Mouse (Mus musculus) cortical plate, adult 2 months (tissue): Measurements from ENCODE around the gene Dok5. TPM values are rescaled to one million over a fixed set of nuclear protein-coding genes. Genes with fewer than 3 reads are reported as not detected.
A peak's percentile ranks its signal among the peaks of the same experiment; 100 is the strongest.

ENCODE experiments used
- H3K27ac ChIP-seq: fragments of 200-500 bp; 2 replicates; pipeline ENCODE4 v1.5.1; 2012; ENCODE audit warnings: low read length, control low read depth, inconsistent platforms; ENCODE audit not compliant: insufficient read depth
- H3K4me1 ChIP-seq: fragments of 200-500 bp; 2 replicates; pipeline ENCODE4 v1.6.1; 2011; ENCODE audit warnings: low read length; ENCODE audit not compliant: control insufficient read depth, insufficient read depth
- H3K4me3 ChIP-seq: fragments of 200-500 bp; 2 replicates; pipeline ENCODE4 v1.5.1; 2011; ENCODE audit warnings: mild to moderate bottlenecking, low read length, control low read depth; ENCODE audit not compliant: insufficient read depth
- CTCF ChIP-seq: fragments of 200-500 bp; IDR thresholded peaks from 2 replicates; pipeline ENCODE4 v1.5.1; 2011; ENCODE audit warnings: mild to moderate bottlenecking, control low read depth, low read length; ENCODE audit not compliant: insufficient read depth; ENCODE audit errors: extremely low read depth
- POLR2A ChIP-seq: fragments of 200-500 bp; IDR thresholded peaks from 2 replicates; pipeline ENCODE4 v1.6.1; 2011; ENCODE audit warnings: mild to moderate bottlenecking, low read length, control low read depth; ENCODE audit not compliant: insufficient read depth; ENCODE audit errors: extremely low read depth
- polyA plus RNA-seq: library from polyadenylated mRNA; depleted of rRNA; stranded (reverse); fragments of >200 nt; gene quantifications from 2 replicates; pipeline ENCODE4 v1.2.3, GENCODE M21; 2012; rRNA removed

Gene Dok5
- 32.0 and 32.9 TPM in 2 replicates for polyA plus RNA-seq

DNA sequence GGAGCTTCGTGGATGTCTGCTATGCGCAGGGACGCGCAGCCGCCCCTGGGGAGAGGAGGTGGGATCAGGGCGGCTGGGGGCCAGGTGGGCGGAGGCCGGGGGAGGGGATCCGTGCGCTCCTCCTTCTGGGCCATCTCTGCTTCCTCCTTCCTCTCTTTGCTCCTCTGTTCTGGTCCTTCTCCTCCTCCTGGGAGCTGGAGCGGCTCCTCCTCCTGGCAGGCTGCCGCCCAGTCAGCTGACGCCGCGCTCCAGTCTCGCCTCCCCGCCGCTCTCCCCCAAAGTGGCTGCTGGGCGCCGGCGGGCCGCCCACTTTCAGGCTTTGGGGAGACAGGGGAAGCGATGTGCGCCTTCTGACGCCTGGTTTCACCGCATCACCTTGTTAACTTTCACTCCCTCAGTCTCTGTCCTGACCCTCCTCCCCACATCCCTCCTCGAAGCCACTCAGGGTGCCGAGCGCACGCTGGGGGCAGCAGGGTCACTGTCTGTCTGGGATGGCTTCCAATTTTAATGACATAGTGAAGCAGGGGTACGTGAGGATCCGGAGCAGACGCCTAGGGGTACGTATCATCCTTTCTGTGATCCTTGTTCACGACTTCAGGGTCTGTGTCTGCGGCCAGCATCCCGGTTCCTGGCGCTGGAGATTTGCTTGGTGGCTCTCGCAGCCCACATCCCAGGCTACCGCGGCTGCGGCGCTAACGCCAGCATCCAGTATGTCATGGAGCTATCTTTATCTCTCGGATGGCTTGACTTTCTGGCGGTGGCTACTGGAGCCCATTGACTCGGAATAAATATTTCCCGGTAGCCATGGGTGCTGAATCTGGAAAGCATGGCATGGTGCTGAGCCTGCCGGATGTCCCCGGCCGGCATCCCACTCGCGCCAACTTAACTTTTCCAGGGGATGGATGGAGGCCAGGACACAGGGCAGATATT is at the start of gene Dok5:
TSS of gene Dok5 (plus strand) at position 176 of the 930 bp plus-strand sequence.
- peaks cover 9% of the 10 kb centered on the region for H3K4me1 ChIP-seq
- peak within 1 kb of the TSS; percentile 93 for H3K4me3 ChIP-seq
- TF ChIP-seq CTCF (no peak), POLR2A (peak; percentile 82)
- peak within 1 kb of the TSS; percentile 88 for H3K27ac ChIP-seq

DNA sequence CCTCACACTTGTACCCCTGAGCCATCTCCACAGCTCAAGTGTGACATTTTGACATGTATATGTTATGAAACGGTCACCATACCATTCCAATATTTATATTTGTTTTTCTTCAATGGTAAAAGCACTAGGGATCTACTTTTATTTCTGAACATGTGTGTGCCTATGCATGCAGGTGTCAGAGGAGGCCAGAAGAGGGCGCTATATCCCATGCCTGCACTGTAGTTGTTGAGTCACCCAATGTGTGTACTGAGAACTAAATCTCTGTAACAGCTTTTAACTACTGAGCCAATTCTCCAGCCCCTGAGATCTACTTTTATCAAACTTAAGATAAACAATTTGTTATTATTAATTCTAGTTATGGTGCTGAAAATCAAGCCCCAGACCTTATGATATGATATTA is 48.2 kb upstream of the Dok5 start:
- H3K4me3 ChIP-seq: no peak overlapping the region

DNA sequence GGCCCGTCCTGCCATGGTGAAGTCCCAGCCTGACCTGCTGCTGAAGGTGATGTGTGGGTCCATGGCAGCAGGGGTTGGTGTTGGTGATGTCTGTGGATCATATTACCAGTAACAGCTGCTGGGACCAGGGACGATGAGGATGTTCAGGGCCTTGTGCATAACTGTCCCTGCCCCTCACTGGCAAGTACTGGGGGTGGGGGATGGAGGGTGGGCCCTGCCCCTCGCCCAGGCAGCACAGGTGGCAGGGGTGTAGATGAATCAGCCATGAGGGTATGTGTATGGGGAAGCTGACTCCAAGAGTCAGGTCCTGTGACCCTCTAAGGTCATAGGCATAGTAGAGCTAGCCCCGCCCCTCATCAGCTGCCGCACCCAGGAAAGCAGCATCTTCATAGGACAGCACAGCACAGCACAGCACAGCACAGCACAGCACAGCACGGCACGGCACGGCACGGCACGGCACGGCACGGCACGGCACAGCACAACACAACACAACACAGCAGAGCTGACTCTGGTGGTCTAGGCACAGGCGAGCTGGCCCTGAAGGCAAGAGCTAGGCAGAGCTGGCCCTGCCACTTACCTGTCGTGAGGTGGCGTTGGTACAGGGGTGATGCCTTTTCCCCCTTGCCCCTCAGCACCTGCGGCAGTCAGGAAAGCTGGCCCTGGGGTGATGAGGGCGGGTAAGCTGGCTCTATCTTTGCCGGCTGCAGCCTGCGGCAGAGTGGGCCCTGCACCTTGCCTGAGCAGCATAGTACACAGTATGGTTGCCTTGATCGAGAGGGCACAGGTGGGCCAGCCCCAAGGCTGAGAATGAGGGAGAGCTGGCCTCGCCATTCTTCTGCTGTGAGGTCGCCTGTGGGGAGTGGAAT is 36.3 kb upstream of the Dok5 start:
- no peak overlapping the region for H3K27ac ChIP-seq
- TF ChIP-seq CTCF (no peak), POLR2A (no peak)

More for the DNA sequence above, 48.2 kb upstream of the Dok5 start:
- TF ChIP-seq POLR2A: no peak
- TF ChIP-seq CTCF: peak; percentile 37; the same call in 1 of the 2 replicates
- H3K27ac ChIP-seq: no peak overlapping the region
- no peaks in the 10 kb centered on the region for H3K4me1 ChIP-seq

DNA sequence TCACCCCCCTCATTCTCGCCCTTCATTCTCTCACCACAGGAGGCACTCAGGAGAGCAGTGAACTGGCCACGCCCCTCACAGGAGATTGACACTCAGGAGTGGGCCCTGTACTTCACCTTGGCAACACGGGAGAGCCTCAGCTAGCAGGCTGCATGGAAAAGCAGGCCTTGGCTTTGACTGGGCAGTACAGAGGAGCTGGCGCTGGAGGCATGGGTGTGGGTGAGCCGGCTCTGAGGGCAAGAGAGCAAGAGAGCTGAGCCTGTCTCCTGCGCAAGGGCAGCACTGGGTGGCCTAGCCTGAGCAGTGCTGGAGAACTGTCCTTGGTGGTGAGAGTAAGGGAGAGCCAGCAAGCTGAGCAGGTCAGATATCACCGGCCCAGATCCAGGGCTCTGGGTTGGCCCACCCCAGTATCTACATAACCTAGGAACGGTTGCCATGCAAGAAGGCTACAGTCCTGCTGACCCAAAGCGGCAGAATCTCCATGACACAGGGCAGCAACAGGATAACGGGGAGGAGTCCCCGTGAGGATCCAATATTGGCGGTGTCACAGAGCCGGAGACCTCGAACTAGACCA is 35.6 kb upstream of the Dok5 start:
- H3K4me1 ChIP-seq: no peaks in the 10 kb centered on the region; the same call in 1 of the 2 replicates
- no peak overlapping the region for H3K27ac ChIP-seq
- H3K4me3 ChIP-seq: no peak overlapping the region
- TF ChIP-seq POLR2A (no peak), CTCF (no peak)

More for the DNA sequence above, 36.3 kb upstream of the Dok5 start:
- no peaks in the 10 kb centered on the region; the same call in 1 of the 2 replicates for H3K4me1 ChIP-seq
- H3K4me3 ChIP-seq: no peak overlapping the region

DNA sequence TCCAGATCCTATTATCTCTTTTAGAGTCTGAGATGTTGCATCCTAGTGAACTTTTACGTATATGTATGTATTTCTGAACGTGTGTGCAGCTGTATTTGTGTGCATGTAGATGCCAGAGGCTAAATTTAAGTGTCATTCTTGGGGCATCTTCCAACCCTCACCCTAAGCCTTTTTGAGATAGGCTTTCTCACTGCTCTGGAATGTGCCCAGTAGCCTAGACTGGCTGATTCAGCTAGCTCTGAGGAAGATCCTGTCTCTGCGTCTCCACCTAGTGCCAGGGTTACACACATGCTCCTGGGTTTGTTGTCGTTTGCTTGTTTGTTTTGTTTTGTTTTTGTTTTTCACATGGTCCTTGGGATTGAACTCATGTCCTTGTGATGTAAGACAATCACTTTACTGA is 31.1 kb upstream of the Dok5 start:
- no peak overlapping the region for H3K27ac ChIP-seq
- H3K4me1 ChIP-seq: no peaks in the 10 kb centered on the region
- H3K4me3 ChIP-seq: no peak overlapping the region
- TF ChIP-seq CTCF (no peak), POLR2A (no peak)

DNA sequence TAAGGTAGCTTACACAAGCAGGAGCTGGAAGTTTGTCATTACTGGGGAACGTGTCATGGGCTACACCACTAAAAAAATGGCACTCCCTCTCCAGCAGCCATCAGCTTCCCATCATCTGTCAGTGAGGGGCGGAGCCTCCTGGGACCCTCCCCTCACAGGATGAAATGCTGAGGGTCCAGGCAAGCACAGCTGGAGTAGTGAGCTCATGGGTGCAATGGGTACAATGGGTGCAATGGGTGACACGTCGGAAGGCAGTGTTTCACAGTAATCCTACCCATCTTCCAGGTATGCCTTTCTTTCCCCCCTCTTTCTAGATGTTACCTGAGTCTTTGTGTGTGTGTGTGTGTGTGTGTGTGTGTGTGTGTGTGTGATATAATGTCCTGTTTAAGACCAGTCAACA is 25.1 kb upstream of the Dok5 start:
- no peak for TF ChIP-seq POLR2A
- TF ChIP-seq CTCF: no peak
- Histone ChIP-seq H3K27ac (no peak overlapping the region), H3K4me1 (0 out of 2 replicates have a peak, but pooled peaks cover 2% of the 10 kb centered on the region), H3K4me3 (no peak overlapping the region)

DNA sequence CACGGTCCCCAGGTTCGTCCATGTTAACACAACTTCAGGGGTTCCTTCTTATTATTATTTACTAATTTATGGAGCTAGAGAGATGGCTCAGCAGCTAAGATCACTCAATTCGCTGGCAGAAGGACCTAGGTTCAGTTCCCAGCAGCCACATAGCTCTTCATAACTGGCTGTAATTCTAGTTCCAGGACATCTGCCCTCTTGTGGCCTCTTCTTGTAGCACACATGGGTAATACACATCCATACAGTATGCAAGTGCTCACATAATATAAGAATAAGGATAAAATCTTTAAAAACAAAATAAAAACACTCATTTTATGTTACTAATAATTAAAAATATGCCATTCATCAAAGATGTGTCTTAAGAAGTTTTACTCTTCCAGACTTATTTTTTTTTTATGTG is 23.9 kb upstream of the Dok5 start:
- 0 out of 2 replicates have a peak, but pooled peaks cover 2% of the 10 kb centered on the region for H3K4me1 ChIP-seq
- H3K4me3 ChIP-seq: no peak overlapping the region
- H3K27ac ChIP-seq: no peak overlapping the region
- TF ChIP-seq POLR2A: no peak
- TF ChIP-seq CTCF: no peak

DNA sequence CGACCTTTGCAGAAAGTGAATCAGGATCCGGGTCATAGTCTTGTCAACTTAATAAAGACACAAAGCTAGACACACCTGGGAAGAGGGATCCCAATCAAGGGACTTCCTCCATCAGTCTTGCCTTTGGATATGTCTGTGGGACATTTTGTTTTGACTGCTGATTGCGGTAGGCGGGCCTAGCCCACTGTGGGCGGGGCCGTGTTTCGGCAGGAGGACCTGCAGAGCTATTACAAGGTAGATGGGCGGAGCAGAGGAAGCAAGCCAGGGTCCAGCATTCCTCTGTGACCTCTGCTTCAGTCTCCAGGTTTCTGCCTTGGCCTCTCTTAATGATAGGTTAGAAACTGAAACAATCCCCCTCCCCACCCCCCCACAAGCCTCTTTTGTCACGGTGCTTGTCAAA is 22.7 kb upstream of the Dok5 start:
- H3K4me1 ChIP-seq: 0 out of 2 replicates have a peak, but pooled peaks cover 2% of the 10 kb centered on the region
- TF ChIP-seq POLR2A (no peak), CTCF (no peak)
- H3K4me3 ChIP-seq: no peak overlapping the region
- H3K27ac ChIP-seq: no peak overlapping the region

DNA sequence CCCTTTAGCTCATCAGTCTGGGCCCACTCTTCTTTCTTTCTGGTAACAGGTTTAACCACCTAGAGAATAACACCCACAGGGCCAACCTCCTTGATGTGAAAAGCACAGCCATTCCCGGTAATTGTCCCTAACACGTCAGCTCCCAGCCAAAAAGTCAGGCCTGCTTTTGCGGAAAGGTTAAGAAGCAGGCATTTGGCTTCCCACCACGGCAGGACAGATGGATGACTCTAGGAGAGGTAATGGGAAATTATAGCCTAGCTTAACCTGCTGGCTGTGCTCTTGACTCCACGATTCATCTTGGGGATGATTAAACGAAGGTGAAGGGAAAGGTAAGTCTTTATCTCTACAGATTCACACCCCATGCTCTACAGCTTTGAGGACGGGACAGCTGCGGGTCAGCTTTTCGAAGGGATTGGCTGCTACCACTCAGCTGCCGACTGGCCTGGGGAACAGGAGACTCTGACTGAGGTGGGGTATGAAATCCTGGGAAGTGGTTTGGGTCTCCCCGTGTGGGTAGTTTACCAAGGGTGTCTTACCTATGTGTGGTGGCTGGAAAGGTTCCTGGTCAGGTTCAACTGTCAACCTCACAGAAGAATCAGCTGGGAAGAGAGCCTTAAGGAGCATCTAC is 18.8 kb upstream of the Dok5 start:
- TF ChIP-seq POLR2A (no peak), CTCF (no peak)
- H3K4me3 ChIP-seq: no peak overlapping the region
- H3K27ac ChIP-seq: no peak overlapping the region
- 0 out of 2 replicates have a peak, but pooled peaks cover 2% of the 10 kb centered on the region for H3K4me1 ChIP-seq
